Mouse (Mus musculus) kidney, adult 11 months (tissue): ENCODE results near the gene Prex1.
A peak's percentile ranks its signal among the peaks of the same experiment; 100 is the strongest.
"Not testable (repeated sequence)": the region's sequence is repeated elsewhere in the genome, so short reads cannot be mapped to it uniquely, and the experiment has no call there.

Experiments
- DNase-seq: peaks from one replicate; pipeline ENCODE4 v3.0.0; 2022

Gene Prex1

DNA sequence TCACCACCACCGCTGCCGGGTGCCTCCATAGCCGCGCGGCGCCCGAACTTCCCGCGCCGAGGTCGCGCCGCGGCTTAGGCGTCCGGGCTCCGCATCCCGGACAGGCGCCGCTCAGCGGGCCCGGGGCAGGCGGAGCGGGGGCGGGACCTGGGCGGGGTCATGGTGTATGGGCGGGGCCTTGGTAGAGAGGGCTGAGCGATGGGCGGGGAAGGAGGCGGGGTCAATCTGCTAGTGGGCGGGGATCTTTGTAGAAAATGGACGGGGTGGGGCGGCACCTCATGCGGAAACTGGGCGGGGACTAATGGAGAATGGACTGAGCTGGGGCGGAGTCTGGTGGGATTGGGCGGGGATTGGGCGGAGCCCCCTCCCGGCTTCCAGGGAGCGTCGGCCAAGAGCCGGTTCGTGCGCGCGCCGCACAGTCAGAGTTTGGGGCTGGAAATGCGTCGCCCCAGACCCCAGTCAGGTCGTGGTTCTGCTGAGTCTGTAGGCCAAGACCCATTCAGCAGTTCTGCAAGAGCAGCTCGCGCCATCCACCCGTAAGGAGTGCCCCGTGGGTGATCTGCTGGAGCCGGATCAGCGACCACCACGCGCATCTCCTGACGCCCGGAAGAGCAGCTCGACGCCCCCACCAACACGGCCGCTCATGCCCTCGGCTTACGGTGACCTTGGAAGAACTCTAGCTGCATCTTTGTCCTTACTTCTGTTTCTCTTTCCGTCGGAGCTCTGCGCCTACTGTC lies at the start of gene Prex1:
Prex1 (minus strand) TSS at position 143 of the 737 bp plus-strand sequence.
- DNase-seq = peak; percentile 92

DNA sequence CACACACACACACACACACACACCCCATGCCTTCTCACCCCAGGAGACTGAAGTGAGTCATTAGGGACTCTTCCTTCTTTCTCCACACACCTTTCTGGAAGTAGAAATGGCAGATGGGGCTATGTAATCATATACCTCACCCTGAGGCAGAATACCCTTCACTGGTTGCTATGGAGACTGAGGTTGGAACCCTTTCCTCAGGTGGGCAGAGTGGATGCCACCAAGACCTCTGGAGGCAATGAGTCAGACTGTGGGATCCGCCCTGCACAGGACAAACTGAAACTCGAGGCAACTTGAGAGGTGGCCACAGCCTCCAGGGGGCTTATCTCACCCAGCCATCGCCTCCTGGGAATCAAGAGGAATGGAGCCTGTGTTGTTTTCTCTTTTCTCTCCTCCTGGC lies 44.3 kb upstream of the Prex1 start:
- no peak for DNase-seq

DNA sequence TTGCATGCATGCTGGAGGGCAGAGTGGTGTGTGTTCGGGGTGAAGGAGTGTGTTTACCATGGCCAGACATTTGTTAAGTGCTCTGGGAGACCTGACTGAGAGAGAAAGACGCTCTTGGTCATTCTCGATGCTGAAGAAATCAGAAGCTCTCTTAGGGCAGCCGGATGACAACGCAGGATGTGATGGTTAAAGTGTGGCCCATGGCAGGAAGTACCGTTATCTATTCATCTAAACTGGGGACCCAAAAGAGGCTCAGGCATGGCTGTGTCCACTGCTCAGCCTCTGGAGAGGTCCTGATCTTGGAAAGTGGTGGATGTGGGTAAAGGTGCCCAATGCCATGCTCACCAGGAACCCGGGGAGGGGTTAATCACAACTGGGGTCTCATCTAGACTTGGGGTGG lies 41.1 kb upstream of the Prex1 start:
- DNase-seq = no peak

DNA sequence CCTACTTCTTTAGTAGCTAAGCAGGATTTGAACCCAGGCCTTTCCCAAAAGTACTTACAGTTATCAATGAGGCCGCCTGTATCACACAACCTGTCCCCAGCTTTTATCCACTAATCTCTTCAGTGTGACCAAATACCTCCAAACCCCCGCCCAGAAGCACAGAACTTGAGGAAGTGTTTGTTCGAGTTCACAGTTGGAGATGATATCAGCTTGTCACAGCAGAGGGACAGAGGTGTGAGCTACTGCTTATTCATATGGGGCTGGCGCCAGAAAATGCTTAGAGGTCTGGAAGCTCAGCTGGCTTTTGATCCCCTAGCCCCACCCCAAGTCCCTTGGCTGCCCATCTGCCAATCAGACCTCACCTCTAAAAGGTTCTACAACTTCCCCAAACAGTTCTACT lies 40.6 kb upstream of the Prex1 start:
- no peak for DNase-seq

DNA sequence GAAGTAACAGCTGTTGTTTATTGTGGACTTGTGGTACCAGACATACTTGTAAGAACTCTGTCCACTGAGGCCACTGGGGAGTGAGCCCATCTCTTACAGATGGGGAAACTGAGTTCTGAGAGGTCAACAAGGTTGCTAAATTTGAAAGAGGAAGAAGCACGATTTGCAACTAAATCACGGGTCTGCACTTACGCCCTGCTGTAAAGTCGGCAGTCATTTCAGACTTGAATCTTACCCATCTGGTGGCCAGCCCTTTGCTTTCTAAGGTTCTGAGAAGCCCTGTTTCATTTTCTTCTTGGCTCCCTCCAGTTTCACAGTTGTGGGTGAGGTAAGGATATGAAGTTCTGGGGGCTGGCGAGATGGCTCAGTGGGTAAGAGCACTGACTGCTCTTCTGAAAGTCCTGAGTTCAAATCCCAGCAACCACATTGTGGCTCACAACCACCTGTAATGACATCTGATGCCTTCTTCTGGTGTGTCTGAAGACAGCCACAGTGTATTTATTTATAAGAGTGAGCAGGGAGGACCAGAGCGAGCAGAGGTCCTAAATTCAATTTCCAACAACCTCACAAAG lies 37.1 kb upstream of the Prex1 start:
- no peak for DNase-seq

DNA sequence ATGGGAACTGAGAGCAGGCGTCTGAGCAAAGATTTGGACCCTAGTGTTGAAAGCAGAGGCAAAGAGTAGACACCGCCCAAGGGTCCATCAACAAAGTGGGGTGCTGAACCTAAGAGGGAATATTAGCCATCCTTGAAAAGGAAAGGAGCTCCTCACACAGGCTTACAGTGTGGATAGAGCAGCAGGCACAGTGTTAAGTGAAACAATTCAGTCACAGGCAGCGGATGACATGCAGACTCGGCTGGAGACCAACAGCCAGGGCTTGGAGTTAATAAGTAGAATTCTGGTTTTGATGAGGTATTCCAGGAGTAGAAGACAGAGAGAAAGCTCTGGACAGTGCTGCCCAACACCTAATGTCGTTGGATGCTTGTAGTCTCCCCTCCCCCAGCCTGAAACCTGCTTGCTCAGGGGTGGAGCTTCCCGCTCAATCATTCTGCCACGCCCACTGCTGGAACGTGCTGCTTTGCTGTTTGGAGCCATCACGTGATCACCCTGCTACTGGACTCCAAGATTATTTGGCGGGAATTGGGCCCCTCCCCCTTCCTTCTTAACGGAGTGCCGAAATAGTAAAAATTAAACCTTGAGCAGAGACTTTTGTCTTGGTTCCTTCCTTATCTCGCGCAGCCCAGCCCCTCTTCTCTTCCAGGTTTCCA lies 32.8 kb upstream of the Prex1 start:
- DNase-seq = peak; percentile 19

DNA sequence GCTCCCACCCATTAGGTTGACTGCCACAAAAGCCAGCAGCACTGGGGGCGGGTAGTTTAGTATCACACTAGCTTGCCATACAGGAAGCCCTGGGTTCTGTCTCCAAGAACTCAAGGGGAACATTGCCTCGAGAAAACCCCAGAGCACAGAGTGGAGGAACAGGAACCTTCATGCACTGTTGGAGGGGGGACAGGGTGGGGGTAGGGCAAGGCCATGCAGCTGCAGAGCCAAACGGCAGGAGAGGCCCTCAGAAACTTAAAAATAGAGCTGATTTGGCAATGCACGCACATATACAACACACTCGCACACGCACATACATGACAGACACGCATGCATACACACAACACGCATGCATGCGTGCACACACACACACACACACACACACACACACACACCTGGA lies 32.2 kb upstream of the Prex1 start:
- DNase-seq = no peak

DNA sequence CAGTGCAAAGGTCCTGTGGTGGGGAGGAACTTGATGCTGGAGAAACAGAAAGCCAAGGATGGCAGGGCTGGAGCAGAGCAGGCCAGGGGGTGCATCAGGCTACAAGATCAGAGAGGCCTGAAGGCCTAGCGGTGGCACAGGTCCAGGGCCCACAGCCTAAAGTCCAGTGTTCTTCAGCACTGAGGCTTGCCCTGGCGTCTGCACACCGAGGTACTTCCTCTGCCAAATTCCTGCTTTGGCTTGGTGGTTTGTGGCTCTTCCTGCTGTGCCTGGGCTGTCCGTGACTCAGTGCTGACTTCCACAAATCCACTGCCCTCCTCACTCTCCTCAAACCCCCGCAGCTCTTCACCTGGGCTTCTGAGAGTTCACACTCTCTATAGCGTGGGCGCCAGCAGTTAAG lies 30.8 kb upstream of the Prex1 start:
- peak; percentile 23 for DNase-seq

DNA sequence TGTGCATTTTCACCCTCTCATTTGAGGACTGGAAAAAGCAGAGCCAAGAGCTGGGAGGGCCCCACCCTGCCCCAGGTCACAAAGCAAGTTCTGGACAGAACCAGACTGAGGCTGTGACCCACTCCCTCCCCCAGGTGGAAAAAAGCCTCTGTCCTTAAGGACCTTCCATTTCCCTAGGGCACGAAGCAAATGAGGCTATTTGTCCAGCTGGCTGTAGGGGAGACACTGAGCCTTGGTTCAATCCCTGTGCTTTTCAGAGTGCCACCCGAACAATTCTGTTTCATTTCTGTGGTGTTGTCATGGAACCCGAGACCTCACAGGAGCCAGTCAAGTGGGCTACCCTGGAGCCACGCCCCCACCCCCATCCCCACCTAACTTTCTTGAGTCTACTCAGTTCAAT lies 29.9 kb upstream of the Prex1 start:
- DNase-seq = no peak

DNA sequence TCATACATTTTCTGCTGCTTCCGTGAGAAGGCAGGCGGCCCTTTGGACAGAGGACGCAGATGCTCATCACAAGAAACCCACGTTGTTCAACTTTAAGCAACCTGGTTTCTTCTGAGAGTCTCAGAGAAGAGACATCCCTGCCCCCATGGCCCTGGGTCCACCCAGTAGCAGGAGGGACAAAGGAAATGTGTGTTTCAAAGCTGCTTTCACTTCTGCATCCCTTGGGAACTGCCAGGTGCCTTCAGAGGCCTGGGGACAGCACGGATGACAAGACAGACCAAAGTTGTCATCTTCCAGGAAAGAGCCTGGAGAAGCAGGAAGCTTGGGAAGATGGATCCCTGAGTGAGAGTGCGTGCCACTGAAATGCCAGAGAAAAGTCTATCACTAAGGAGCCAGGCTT lies 27.8 kb upstream of the Prex1 start:
- no peak for DNase-seq

DNA sequence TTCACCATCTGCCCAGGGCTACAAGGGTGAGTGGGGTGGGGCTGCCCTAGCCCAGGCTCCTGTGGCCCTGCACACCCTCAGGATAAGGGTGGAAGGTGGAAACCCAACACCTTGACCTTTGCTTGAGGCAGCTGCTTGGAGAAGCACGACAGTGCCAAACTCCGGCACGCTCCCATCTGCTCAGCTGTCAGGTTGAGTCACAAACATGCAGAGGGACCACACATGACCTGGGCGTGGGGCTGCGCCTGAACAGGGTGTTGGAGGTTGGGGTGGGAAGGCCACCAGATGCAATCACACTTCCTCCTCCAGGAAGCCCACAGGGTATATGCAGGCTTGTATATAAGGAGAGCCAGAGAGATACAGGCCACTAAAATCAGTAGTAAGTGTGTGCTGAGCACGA lies 26.8 kb upstream of the Prex1 start:
- no peak for DNase-seq

DNA sequence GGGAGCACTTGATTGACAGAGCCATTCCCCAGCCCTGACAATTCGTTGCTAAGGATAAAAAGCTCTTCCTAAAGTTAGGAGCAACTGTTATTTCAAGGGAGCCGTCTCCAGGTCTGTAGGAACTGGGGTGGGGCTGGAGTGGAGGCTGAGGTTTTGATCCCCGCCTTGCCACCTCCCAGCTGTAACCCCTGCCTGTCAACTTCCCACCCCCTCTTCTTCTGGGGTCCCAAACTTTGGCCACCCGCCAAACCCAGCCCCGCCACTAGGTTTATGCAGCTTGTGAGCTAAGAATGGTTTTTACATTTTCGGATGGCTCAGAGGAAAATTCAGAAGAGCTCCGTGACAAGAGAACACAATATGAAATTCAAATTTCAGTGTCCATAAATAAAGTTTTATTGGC lies 23.7 kb upstream of the Prex1 start:
- no peak for DNase-seq

DNA sequence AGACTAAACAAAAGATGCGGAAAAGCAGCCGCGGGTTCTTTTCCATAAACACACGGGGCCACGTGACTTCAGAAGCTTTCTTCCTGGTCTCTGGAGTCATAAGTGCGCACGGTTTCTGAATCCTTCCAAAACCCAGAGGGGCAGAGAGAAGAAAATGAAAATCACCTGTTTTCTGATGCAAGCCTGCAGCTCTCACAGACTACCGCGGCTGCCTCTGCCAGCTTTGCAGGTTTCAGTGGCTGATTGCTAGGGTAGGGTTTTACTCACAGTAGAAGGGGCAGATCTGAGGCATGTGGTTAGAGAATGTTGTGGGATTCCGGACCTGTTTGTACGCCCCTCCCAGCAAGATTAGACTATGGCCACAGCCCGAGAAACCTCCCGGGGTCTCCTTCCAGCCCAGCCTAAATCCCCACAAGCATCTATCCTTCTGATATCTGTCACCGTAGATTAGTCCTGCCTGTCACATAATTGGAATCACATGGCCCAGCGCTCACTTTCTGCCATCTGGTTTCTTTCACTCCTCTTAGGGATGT lies 21.9 kb upstream of the Prex1 start:
- no peak for DNase-seq

DNA sequence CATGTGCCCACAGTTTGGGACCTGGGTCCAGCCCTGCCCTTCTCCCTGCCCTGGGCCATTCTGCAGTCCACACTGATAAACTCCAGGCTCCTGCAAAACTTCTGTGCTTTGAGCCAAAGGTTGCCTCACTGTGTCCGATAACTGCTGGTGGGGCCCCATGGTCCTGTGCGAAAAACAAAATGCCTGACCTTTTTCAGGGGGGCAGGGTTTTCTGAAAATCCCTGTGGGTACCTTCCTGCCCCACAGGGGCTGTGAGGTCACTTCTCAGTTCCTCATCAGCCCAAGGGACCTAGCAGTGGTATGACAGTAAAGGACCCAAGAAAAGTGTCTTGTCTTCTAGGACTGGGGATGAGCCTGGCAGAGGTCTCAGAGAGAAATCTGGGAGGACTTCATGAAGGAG lies 19.2 kb upstream of the Prex1 start:
- no peak for DNase-seq

DNA sequence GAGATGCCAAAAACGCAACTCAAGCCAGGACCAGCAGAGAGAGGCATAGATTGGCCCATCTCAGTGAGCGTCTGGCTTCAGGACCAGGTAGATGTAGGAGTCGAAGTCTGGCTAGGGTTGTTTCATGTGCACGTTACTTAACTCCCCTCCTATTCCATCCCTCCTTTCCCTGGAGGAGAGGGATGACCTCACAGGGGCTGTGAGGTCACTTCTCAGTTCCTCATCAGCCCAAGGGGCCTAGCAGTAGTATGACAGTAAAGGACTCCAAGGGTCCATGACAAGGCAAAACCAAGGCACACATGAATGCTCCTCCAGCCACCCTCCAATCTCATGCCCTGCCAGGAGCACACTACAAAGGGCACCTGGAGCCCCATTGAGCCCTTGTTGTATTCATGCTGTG lies 18.5 kb upstream of the Prex1 start:
- DNase-seq = no peak

DNA sequence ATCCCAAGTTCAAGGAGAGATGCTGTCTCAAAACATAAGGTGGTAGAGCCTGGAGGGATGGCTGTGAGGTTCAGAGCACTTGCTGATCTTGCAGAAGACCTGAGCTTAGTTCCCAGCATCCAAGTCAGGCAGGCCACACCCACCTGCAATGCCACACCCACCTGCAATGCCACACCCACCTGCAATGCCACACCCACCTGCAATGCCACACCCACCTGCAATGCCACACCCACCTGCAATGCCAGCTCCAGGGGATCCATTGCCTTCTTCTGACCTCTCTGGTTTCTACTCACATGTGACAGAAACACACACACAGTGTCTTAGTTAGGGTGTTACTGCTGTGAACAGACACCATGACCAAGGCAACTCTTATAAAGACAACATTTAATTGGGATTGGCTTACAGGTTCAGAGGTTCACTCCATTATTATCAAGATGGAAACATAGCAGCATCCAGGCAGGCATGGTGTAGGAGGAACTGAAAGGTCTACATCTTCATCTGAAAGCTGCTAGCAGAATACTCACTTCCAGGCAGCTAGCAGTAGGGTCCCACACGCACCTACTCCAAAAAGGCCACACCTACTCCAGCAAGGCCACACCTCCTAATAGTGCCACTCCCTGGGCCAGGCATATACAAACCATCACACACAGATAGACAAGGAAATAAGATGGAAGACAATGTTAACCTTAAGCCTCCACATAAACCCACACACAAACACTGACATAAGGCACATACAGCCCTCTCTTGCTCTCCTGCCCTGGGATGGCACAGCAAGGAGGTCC lies 17.7 kb upstream of the Prex1 start:
- not testable (repeated sequence) for DNase-seq

DNA sequence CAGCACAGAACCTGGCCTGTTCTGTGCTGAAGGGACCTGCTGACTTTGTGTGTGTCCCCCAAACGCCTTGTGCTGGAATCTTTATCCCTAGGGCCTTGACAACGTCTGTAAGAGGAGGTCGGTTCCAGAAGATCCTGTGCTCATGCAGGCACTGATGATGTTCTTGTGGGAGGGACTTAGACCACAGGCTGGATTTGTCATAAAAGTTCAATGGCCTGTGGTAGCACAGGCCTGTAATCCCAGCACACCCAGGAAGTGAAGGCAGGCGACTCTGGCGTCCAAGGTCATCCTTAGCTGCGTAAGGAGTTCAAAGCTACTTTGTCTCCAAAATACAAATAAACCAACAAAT lies 16.9 kb upstream of the Prex1 start:
- no peak for DNase-seq

DNA sequence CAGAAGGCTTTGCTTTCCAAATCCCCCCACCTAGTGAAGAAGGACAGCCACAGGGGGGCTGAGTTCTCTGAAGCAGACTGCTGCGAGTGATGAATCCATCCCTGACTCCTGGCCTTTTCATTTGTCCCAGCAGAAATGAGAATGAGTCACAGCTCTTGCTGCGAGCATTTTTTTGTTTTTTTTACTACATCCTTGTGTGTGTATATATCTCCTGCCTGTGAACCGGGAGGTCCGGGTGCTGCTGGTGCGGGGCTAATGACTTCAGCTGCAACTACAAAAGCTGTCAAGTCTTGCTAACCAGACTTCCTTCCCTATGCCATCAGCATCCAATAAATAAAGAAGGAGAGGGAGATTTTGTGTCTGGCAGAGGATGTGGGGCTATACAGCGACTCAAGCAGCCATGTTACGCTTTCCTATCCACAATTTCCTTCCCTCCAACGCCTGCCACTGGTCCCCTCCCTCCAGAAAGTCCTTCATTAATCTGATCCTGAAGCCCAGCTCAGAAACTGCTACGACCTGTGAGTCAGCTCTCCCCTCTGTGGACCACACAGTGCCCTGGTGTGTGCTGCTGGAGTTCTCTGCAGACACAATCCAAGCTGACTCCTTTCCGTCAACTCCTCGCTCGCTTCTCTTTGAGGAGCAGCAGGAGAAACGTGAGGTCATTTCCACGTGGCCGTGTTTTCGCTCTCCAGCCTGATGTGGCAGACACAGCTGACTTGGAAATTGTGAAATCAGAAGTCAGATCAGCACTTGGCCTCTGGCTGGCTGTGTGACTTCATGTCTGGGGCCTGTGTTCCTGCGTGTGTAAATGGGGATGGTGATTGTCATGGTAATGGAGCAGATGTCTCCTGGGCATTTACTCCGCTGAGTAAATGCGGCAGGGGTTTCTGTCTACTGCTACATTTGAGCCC lies 16.3 kb upstream of the Prex1 start:
- peak; percentile 25 for DNase-seq

DNA sequence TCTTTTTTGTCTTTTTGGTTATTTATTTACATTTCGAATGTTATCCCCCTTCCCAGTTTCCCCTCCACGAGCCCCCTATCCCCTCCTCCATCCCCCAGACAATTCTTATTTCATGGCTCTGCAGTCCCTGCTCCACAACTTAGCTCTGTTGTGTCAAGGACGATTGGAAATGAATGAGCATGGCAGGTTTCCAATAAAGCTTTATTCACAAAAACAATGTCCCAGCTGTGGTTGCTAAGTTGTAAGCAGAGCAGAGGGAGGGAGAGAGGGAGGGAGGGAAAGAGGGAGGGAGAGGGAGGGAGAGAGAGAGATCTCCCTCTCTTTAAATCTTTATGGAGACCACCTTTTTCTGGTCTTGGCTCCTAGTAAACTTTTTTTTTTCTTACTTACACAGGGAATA lies 15.4 kb upstream of the Prex1 start:
- DNase-seq = no peak

DNA sequence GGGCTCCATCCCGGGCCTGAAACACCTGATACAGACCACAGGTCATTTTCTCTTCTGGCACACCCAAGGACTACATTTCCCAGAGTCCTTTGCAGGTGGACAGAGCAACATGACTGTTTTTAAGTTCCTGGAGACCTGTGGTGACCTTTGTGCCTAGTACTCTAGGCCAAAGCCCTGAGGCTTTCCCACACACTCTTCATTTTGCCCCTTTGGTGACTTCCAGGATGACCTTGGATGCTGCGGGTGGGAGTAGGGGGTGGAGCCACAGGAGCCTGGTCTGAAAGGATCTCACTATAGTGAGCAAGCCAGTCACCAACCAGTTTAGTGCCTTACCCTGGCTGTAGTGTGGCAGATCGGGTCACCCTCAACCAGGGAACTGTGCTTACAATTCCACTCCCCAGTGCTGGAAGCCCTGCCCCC lies 14.6 kb upstream of the Prex1 start:
- peak; percentile 12 for DNase-seq

DNA sequence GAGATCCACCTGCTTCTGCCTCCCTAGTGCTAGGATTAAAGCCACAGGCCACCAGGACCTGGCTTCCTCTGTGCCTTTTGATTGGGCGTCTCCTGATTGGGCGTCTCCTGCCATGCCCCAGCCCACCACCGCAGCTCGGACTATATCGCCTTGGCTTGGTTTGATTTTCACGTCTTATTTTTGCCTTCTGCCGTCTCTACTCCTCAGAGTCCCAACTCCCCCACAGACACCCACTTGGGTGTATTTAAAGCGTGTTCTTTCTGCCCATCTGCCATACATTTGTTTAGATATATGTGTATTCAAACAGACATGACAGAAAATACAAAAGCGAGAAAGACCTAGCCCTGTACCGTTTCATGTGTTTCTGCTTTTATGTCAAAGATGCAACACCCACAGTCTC lies 14.2 kb upstream of the Prex1 start:
- no peak for DNase-seq

DNA sequence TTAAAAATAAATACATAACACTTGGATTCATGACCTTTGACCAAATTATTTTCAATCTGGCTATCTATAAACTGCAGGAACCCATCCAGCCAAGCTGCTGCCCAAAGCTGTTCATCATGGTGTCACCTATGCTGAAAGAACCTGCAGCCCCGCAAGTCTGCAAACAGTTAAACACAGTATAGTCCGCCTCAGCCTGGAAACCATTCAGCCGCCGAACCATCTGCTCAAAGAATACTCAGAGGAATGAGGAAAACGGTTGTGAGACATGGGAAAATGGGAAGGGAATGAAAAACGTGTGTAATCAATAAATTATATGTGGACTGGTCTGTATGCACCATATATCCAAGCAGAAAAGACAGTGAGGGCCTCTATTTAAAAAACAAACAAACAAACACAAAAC lies 13.3 kb upstream of the Prex1 start:
- DNase-seq = no peak
